Mouse (Mus musculus): ENCODE measurements around the gene Insr. TPM values are rescaled to one million over a fixed set of nuclear protein-coding genes. Genes with fewer than 3 reads are reported as not detected.
"Not testable (repeated sequence)": the region's sequence is repeated elsewhere in the genome, so short reads cannot be mapped to it uniquely, and the experiment has no call there.

Insr gene
- total RNA-seq (2017): 28.7 and 32.2 TPM in 2 replicates

GRCm38 (mm10) chr8:3278934-3279720 lies at the start of gene Insr:
Gene Insr, minus strand, starts transcription at chr8:3279617.
- ATAC-seq (ENCODE audit: extremely low read depth, insufficient number of reproducible peaks, low FRiP score, poor library complexity, severe bottlenecking): peak; percentile 86

- ATAC-seq (ENCODE audit: extremely low read depth, insufficient number of reproducible peaks, low FRiP score, poor library complexity, severe bottlenecking): peak; percentile 57
Observed at GRCm38 (mm10) chr8:3327538-3328245, 48.3 kb upstream of the Insr start.

GRCm38 (mm10) chr8:3327056-3327455 lies 47.6 kb upstream of the Insr start:
- ATAC-seq (ENCODE audit: extremely low read depth, insufficient number of reproducible peaks, low FRiP score, poor library complexity, severe bottlenecking): no peak

GRCm38 (mm10) chr8:3324253-3324652 lies 44.8 kb upstream of the Insr start:
- ATAC-seq (ENCODE audit: extremely low read depth, insufficient number of reproducible peaks, low FRiP score, poor library complexity, severe bottlenecking): no peak

GRCm38 (mm10) chr8:3319267-3319666 lies 39.9 kb upstream of the Insr start:
- ATAC-seq (ENCODE audit: extremely low read depth, insufficient number of reproducible peaks, low FRiP score, poor library complexity, severe bottlenecking): not testable (repeated sequence)

GRCm38 (mm10) chr8:3316585-3316984 lies 37.2 kb upstream of the Insr start:
- ATAC-seq (ENCODE audit: extremely low read depth, insufficient number of reproducible peaks, low FRiP score, poor library complexity, severe bottlenecking): no peak

- ATAC-seq (ENCODE audit: extremely low read depth, insufficient number of reproducible peaks, low FRiP score, poor library complexity, severe bottlenecking): no peak
Observed at GRCm38 (mm10) chr8:3314345-3314744, 34.9 kb upstream of the Insr start.

- no peak for ATAC-seq (ENCODE audit: extremely low read depth, insufficient number of reproducible peaks, low FRiP score, poor library complexity, severe bottlenecking)
Observed at GRCm38 (mm10) chr8:3313843-3314242, 34.4 kb upstream of the Insr start.

- not testable (repeated sequence) for ATAC-seq (ENCODE audit: extremely low read depth, insufficient number of reproducible peaks, low FRiP score, poor library complexity, severe bottlenecking)
Observed at GRCm38 (mm10) chr8:3313417-3313816, 34.0 kb upstream of the Insr start.

- no peak for ATAC-seq (ENCODE audit: extremely low read depth, insufficient number of reproducible peaks, low FRiP score, poor library complexity, severe bottlenecking)
Observed at GRCm38 (mm10) chr8:3311482-3311881, 32.1 kb upstream of the Insr start.

- ATAC-seq (ENCODE audit: extremely low read depth, insufficient number of reproducible peaks, low FRiP score, poor library complexity, severe bottlenecking): no peak
Observed at GRCm38 (mm10) chr8:3309636-3310035, 30.2 kb upstream of the Insr start.

- ATAC-seq (ENCODE audit: extremely low read depth, insufficient number of reproducible peaks, low FRiP score, poor library complexity, severe bottlenecking): not testable (repeated sequence)
Observed at GRCm38 (mm10) chr8:3308205-3308800, 28.9 kb upstream of the Insr start.

- ATAC-seq (ENCODE audit: extremely low read depth, insufficient number of reproducible peaks, low FRiP score, poor library complexity, severe bottlenecking): no peak
Observed at GRCm38 (mm10) chr8:3302131-3302530, 22.7 kb upstream of the Insr start.

GRCm38 (mm10) chr8:3299322-3299721 lies 19.9 kb upstream of the Insr start:
- ATAC-seq (ENCODE audit: extremely low read depth, insufficient number of reproducible peaks, low FRiP score, poor library complexity, severe bottlenecking): no peak

- ATAC-seq (ENCODE audit: extremely low read depth, insufficient number of reproducible peaks, low FRiP score, poor library complexity, severe bottlenecking): no peak
Observed at GRCm38 (mm10) chr8:3285824-3286223, 6.4 kb upstream of the Insr start.

- ATAC-seq (ENCODE audit: extremely low read depth, insufficient number of reproducible peaks, low FRiP score, poor library complexity, severe bottlenecking): no peak
Observed at GRCm38 (mm10) chr8:3284656-3285055, 5.2 kb upstream of the Insr start.

GRCm38 (mm10) chr8:3281296-3281695 lies 1.9 kb upstream of the Insr start:
- no peak for ATAC-seq (ENCODE audit: extremely low read depth, insufficient number of reproducible peaks, low FRiP score, poor library complexity, severe bottlenecking)

GRCm38 (mm10) chr8:3280266-3280910 lies 971 bp upstream of the Insr start:
- ATAC-seq (ENCODE audit: extremely low read depth, insufficient number of reproducible peaks, low FRiP score, poor library complexity, severe bottlenecking): no peak

GRCm38 (mm10) chr8:3279721-3280077 lies 282 bp upstream of the Insr start:
- ATAC-seq (ENCODE audit: extremely low read depth, insufficient number of reproducible peaks, low FRiP score, poor library complexity, severe bottlenecking): no peak
